Mouse (Mus musculus): ENCODE results near the gene Josd1.

- no peak for TF ChIP-seq EP300 (IDR thresholded peaks at IDR 0.05; ENCODE audit: low read length)
- TF ChIP-seq HCFC1 (IDR thresholded peaks at IDR 0.05; ENCODE audit: low read depth, low read length) = no peak
Measured at GRCm38 (mm10) chr15:79650569-79650968, 37.1 kb downstream of the Josd1 start.

All from CH12.LX (cell line).